Mouse (Mus musculus) liver, postnatal 0 days (tissue): ENCODE measurements around the gene Kdm4b. TPM values are rescaled to one million over a fixed set of nuclear protein-coding genes. Genes with fewer than 3 reads are reported as not detected.

ENCODE experiments used
- ATAC-seq: fragments of 200-750 bp; cut with Nextera tagmentation; 2 replicates; pipeline ENCODE4 v1.8.0; 2017; ENCODE audit warnings: mild to moderate bottlenecking, moderate library complexity
- DNase-seq: peaks from one replicate; pipeline ENCODE4 v3.0.0-alpha.2; 2016
- H3K27ac ChIP-seq: fragments of 300-500 bp; sonication (generic); 2 replicates; pipeline ENCODE4 v1.5.1; 2014; ENCODE audit warnings: antibody characterized with exemption, moderate library complexity, mild to moderate bottlenecking, low read depth
- H3K27me3 ChIP-seq: fragments of 300-500 bp; sonication (generic); 2 replicates; pipeline ENCODE4 v1.6.1; 2014; ENCODE audit warnings: low read length, control low read depth, mixed read lengths; ENCODE audit not compliant: insufficient read depth
- H3K36me3 ChIP-seq: fragments of 300-500 bp; sonication (generic); replicated peaks from 2 replicates; pipeline ENCODE4 v1.6.1; 2014; ENCODE audit warnings: mild to moderate bottlenecking, control low read depth, low read length, moderate library complexity, mixed read lengths; ENCODE audit not compliant: insufficient read depth
- H3K4me1 ChIP-seq: fragments of 300-500 bp; sonication (generic); 2 replicates; pipeline ENCODE4 v1.6.1; 2014; ENCODE audit warnings: antibody characterized with exemption, mild to moderate bottlenecking, control low read depth; ENCODE audit not compliant: insufficient read depth
- H3K4me2 ChIP-seq: fragments of 300-500 bp; sonication (generic); 2 replicates; pipeline ENCODE4 v1.6.1; 2014; ENCODE audit warnings: low read depth, mild to moderate bottlenecking, low read length, moderate library complexity, mixed read lengths
- H3K4me3 ChIP-seq: fragments of 300-500 bp; sonication (generic); 2 replicates; pipeline ENCODE4 v1.5.1; 2014; ENCODE audit warnings: low read depth, low read length
- H3K9ac ChIP-seq: fragments of 300-500 bp; sonication (generic); replicated peaks from 2 replicates; pipeline ENCODE4 v1.6.1; 2014; ENCODE audit warnings: mild to moderate bottlenecking, moderate library complexity
- H3K9me3 ChIP-seq: fragments of 300-500 bp; sonication (generic); 2 replicates; pipeline ENCODE4 v1.6.1; 2016; ENCODE audit warnings: mild to moderate bottlenecking, control low read depth, low read length, mixed read lengths
- CTCF ChIP-seq: sonication (generic); IDR thresholded peaks from 2 replicates; pipeline ENCODE4 v1.5.1; 2016; ENCODE audit warnings: antibody characterized with exemption, low read depth
- EP300 ChIP-seq: IDR thresholded peaks from 2 replicates; pipeline ENCODE4 v1.6.1; 2016; ENCODE audit warnings: antibody characterized with exemption, low read depth, mild to moderate bottlenecking
- WGBS: fragments of 180-500 bp; shearing (Covaris S2); extraction: QIAGEN DNeasy Blood & Tissue Kit; methylation state at CpG from one replicate; pipeline ENCODE4 v1.1.7; 2014; ENCODE audit not compliant: insufficient replicate concordance; 5-methylcytosine and 5-hydroxymethylcytosine counted together
- polyA plus RNA-seq: library from polyadenylated mRNA; unstranded; fragments of >200 nt; fragmentation: Nextera tagmentation; extraction: Ambion mirVana; gene quantifications from 2 replicates; pipeline ENCODE4 v1.2.1, GENCODE M21; 2015

Gene Kdm4b
- polyA plus RNA-seq, 1 experiment from 2014 or later = 5.8 TPM

DNA sequence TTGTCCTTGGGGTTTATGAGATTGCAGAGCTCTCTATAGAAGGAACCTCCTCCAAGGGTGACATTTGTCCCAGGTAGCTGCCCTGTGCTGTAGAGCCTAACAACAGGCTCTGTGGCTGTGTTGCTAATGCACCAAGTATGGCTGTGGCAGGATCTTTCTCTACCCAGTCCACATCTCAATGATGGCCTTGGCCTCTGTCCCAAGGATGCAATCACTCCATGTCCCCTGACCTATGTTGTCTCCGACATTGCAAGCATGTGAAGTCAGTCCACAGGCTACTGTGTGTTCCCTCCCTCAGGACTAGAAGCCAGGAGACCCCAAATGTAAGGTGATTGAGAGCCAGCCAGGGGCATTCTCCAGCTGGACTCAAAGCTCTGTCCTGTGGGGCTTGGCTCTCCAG, 34.0 kb downstream of the Kdm4b start:
- Histone ChIP-seq H3K36me3 (peaks cover 18% of the 10 kb centered on the region), H3K4me3 (no peak overlapping the region), H3K27me3 (no peaks in the 10 kb centered on the region), H3K4me1 (no peaks in the 10 kb centered on the region), H3K9ac (no peak overlapping the region), H3K9me3 (no peaks in the 10 kb centered on the region), H3K4me2 (no peak overlapping the region), H3K27ac (no peak overlapping the region)
- DNase-seq (no peak), ATAC-seq (no peak)
- WGBS = 80% methylated on average over 1 of the region's 1 CpGs
- TF ChIP-seq CTCF (no peak), EP300 (no peak)

DNA sequence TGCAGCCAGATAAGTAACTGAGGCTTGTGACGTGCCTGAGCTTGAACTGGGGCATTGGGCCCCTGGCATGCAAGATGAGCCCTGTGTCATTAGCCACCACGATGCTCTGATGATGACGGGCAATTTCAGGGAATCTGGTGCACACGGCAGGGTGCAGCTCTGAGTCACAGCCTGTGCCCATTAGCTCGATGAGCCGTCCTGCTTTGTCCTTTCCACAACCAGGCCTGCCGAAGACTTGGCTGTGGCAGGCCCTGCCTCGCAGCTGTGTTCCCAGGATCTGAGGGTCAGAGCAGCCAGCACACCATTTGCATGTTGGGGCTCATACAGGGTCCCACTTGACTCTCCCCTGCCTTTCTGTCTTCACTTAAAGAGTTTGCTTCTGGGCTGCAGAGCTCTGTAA, 34.6 kb downstream of the Kdm4b start:
- Histone ChIP-seq H3K27me3 (no peaks in the 10 kb centered on the region), H3K9ac (no peak overlapping the region), H3K9me3 (no peaks in the 10 kb centered on the region), H3K4me2 (no peak overlapping the region), H3K4me1 (no peaks in the 10 kb centered on the region), H3K4me3 (no peak overlapping the region), H3K27ac (no peak overlapping the region), H3K36me3 (peaks cover 20% of the 10 kb centered on the region)
- WGBS = 75% methylated on average over 8 of the region's 8 CpGs
- ATAC-seq = no peak
- no peak for TF ChIP-seq CTCF
- TF ChIP-seq EP300 = no peak
- no peak for DNase-seq

- DNase-seq = no peak
- Histone ChIP-seq H3K9me3 (no peaks in the 10 kb centered on the region), H3K4me3 (no peak overlapping the region), H3K36me3 (0 out of 2 replicates have a peak, but pooled peaks cover 15% of the 10 kb centered on the region), H3K27ac (no peak overlapping the region), H3K27me3 (no peaks in the 10 kb centered on the region), H3K9ac (no peak overlapping the region), H3K4me2 (no peak overlapping the region), H3K4me1 (peaks cover 4% of the 10 kb centered on the region; the same call in 1 of the 2 replicates)
- TF ChIP-seq CTCF = no peak
- no peak for TF ChIP-seq EP300
- 75% methylated on average over 2 of the region's 2 CpGs for WGBS
- ATAC-seq = no peak
Observed at GRCm38 (mm10) chr17:56361542-56361941, 35.7 kb downstream of the Kdm4b start.

DNA sequence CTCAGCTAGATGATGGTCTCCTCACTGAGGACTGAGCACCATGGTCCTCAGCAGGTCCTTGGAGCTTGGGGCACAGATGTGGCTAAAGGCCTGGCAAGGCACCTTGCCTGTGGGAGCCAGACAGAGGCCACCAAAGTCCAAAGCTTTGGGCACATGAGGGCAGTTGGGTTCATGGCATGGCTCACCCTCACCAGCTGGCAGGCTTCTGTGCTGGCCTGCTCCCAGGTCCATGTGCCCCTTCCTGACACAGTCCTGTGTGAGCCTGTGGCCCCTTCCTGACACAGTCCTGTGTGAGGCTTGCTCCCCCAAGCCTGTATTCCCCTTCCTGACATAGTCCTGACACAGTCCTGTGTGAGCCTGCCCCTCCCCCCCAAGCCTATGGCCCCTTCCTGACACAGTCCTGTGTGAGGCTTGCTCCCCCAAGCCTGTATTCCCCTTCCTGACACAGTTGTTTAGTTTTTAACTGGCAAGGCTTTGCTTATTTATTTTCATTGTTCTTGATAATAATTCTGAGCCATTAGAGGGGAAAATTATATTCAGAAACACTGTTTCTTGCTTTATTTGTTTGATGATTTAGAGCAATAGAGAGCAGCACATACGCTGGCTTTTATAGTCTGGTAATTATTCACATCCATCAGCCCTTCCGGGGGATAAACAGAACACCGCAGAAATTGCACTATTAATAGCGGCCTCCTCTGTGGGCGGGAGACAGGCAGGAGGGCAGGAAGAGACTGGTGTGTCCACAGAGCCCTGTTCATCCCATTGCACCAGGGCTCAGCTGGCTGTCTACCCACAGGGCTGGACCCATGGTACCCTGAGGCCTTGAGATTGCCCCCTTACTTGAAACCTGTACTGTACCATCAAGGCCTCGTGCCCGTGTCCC, 40.2 kb downstream of the Kdm4b start:
- ATAC-seq = 0 out of 2 replicates have a peak, but pooled peaks have one; percentile 23
- Histone ChIP-seq H3K4me1 (peaks cover 4% of the 10 kb centered on the region; the same call in 1 of the 2 replicates), H3K36me3 (peaks cover 11% of the 10 kb centered on the region; the same call in 1 of the 2 replicates), H3K9ac (no peak overlapping the region), H3K4me2 (no peak overlapping the region), H3K27me3 (no peaks in the 10 kb centered on the region), H3K4me3 (no peak overlapping the region), H3K9me3 (no peaks in the 10 kb centered on the region), H3K27ac (no peak overlapping the region)
- 51% methylated on average over 7 of the region's 7 CpGs for WGBS
- no peak for DNase-seq
- TF ChIP-seq CTCF (no peak), EP300 (no peak)

DNA sequence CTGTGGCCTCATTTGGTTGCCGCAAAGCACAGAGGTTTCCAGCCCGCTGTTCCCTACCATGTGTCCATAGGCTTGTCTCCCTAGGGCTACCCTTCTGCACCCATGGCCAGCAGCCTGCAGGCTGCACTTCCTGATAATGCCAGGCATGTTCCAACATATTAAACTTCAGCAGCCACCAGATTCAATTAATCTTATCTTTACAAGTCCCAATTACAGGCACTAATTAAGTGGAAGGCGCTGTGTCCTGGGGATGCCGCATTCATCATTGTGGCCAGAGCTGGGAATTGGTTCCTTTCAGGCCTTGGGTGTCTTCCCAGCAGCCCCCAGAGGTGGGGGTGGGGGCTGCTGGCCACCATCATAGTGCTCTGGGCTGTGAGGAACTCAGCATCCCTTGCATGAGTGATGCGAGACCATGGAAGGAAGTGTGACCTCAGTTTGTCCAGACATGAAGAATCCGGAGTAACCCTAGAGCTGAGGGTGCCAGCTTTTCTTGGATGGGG, 42.5 kb downstream of the Kdm4b start:
- no peak overlapping the region for H3K4me3 ChIP-seq
- no peaks in the 10 kb centered on the region for H3K27me3 ChIP-seq
- no peaks in the 10 kb centered on the region for H3K9me3 ChIP-seq
- H3K4me2 ChIP-seq = no peak overlapping the region
- H3K27ac ChIP-seq = no peak overlapping the region
- no peak for ATAC-seq
- no peak overlapping the region for H3K9ac ChIP-seq
- H3K36me3 ChIP-seq = peaks cover 11% of the 10 kb centered on the region
- TF ChIP-seq EP300 (no peak), CTCF (no peak)
- H3K4me1 ChIP-seq = peaks cover 7% of the 10 kb centered on the region; the same call in 1 of the 2 replicates
- no peak for DNase-seq
- 84% methylated on average over 6 of the region's 6 CpGs for WGBS

DNA sequence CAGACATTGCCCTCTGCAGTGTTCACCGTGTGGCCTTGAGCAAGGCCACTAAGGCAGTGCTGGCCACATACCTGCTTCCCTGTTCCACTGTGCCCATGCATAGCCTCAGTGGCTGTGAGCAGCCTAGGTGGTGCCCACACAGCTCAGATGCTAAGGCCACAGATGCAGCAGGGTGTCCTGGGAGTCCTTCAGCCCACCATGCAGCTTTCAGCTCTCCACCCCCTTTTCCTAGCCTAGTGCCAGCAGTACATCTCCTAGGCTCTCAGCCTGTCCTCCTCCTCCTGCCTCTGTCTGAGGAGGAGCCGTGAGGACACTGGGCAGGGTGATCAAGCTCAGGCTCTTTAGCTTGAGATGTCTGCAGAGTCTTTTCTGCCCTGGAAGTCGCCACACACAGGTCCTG, 44.2 kb downstream of the Kdm4b start:
- Histone ChIP-seq H3K4me1 (peaks cover 13% of the 10 kb centered on the region; the same call in 1 of the 2 replicates), H3K9me3 (no peaks in the 10 kb centered on the region), H3K27me3 (no peaks in the 10 kb centered on the region), H3K9ac (no peak overlapping the region), H3K27ac (no peak overlapping the region), H3K4me3 (no peak overlapping the region), H3K4me2 (no peak overlapping the region), H3K36me3 (peaks cover 7% of the 10 kb centered on the region)
- no peak for DNase-seq
- no peak for TF ChIP-seq EP300
- TF ChIP-seq CTCF = no peak
- no peak for ATAC-seq
- WGBS = 90% methylated on average over 3 of the region's 3 CpGs
